Mouse (Mus musculus) heart, adult 2 months (tissue): ENCODE results near the gene Arhgef25. TPM values are rescaled to one million over a fixed set of nuclear protein-coding genes. Genes with fewer than 3 reads are reported as not detected.
A peak's percentile ranks its signal among the peaks of the same experiment; 100 is the strongest.

ENCODE experiments used
- DNase-seq, 2 experiments: peaks; one replicate each; pipeline ENCODE4 v3.0.0; 2021
- H3K27ac ChIP-seq: fragments of 200-600 bp; 2 replicates; pipeline ENCODE4 v1.8.1; 2022
- H3K27me3 ChIP-seq: fragments of 200-500 bp; 2 replicates; pipeline ENCODE4 v1.6.1; 2012; ENCODE audit warnings: mild to moderate bottlenecking, low read length, inconsistent platforms, mixed read lengths; ENCODE audit not compliant: control insufficient read depth, insufficient read depth
- H3K36me3 ChIP-seq: fragments of 200-500 bp; 2 replicates; pipeline ENCODE4 v1.6.1; 2012; ENCODE audit warnings: low read length, inconsistent platforms; ENCODE audit not compliant: control insufficient read depth, insufficient read depth
- H3K4me1 ChIP-seq: fragments of 200-500 bp; 2 replicates; pipeline ENCODE4 v1.6.1; 2011; ENCODE audit warnings: low read length; ENCODE audit not compliant: control insufficient read depth, insufficient read depth
- H3K4me3 ChIP-seq: fragments of 200-600 bp; 2 replicates; pipeline ENCODE4 v1.8.1; 2022
- H3K79me2 ChIP-seq: fragments of 200-500 bp; replicated peaks from 2 replicates; pipeline ENCODE4 v1.6.1; 2012; ENCODE audit warnings: mild to moderate bottlenecking, inconsistent platforms, low read length, moderate library complexity, mixed read lengths; ENCODE audit not compliant: control insufficient read depth, insufficient read depth
- H3K9ac ChIP-seq: fragments of 200-500 bp; 2 replicates; pipeline ENCODE4 v1.6.1; 2012; ENCODE audit warnings: low read depth, mild to moderate bottlenecking, control low read depth, inconsistent platforms, low read length, mixed read lengths
- CTCF ChIP-seq: fragments of 200-600 bp; IDR thresholded peaks from 2 replicates; pipeline ENCODE4 v1.8.1; 2022; ENCODE audit warnings: antibody characterized with exemption, mild to moderate bottlenecking, moderate library complexity
- EP300 ChIP-seq: fragments of 200-500 bp; IDR thresholded peaks from 2 replicates; pipeline ENCODE4 v1.6.1; 2011; ENCODE audit warnings: low read depth, low read length, control low read depth; ENCODE audit not compliant: insufficient read depth
- POLR2A ChIP-seq: fragments of 200-500 bp; IDR thresholded peaks from 2 replicates; pipeline ENCODE4 v1.6.1; 2011; ENCODE audit warnings: mild to moderate bottlenecking, low read depth, low read length, control low read depth; ENCODE audit not compliant: insufficient read depth
- WGBS: fragments of 180-500 bp; shearing (Covaris S2); methylation state at CpG from one replicate; pipeline ENCODE4 v1.1.7; 2018; 5-methylcytosine and 5-hydroxymethylcytosine counted together
- intact Hi-C: fragments of 180-260 bp; cut with DNase I; formaldehyde crosslinking; loops from one replicate; pipeline ENCODE4 v1.15.1; 2025
- polyA plus RNA-seq: library from polyadenylated mRNA; depleted of rRNA; stranded (reverse); fragments of >200 nt; gene quantifications from 2 replicates; pipeline ENCODE4 v1.2.3, GENCODE M21; 2012
- total RNA-seq, 2 experiments: library from RNA; stranded (reverse); gene quantifications; 2 replicates each; pipeline ENCODE4 v1.2.3; 2021

Arhgef25 gene
- total and polyA plus RNA-seq, 3 experiments: 9.8 to 18.2 (median 10.1) TPM

DNA sequence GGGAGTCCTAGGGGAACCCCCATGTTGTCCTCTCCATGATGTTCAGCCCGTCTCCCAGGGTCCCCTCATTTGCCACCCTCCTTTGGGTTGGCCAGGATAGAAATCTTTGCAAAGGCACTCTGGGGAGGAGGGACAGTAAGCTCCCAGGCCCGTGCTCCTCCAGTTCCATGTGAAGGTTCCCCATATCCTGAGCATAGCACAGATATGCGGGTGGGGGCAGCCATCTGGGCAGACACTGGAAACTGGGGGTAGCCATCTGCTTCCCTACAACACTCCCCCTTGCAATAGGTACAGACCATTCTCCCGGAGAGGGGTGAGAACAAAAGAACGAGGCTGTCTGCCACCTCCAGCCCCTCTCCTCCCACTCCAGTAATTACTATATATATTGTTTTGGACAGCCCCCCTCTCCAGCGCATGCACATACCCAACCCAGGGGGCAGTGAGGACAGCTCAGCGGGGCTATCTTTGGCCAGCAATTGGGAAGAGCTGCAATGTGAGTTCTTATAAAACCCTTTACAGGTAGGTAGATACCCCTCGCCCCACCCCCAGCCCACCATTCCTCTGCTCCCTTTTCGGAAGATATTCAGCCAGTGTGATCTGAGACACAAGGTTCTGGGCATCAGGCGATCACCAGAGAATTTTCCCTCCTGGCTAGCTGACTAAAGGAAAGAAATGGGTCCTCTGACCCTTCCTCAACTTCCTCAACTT, 2.4 kb downstream of the Arhgef25 start:
- peak in 1 of 2 experiments; percentile 28 for DNase-seq
- no peak overlapping the region for H3K4me3 ChIP-seq
- H3K27me3 ChIP-seq: no peaks in the 10 kb centered on the region
- TF ChIP-seq POLR2A: 0 out of 2 replicates have a peak, but pooled peaks have one; percentile 31
- TF ChIP-seq CTCF: no peak
- peak; percentile 4; the same call in 1 of the 2 replicates for TF ChIP-seq EP300
- no peak overlapping the region for H3K9ac ChIP-seq
- WGBS: 49% methylated on average over 10 of the region's 10 CpGs
- H3K79me2 ChIP-seq: no peaks in the 10 kb centered on the region
- intact Hi-C loops: no loop called here
- no peak overlapping the region for H3K27ac ChIP-seq
- H3K4me1 ChIP-seq: peaks cover 1% of the 10 kb centered on the region
- H3K36me3 ChIP-seq: no peaks in the 10 kb centered on the region

DNA sequence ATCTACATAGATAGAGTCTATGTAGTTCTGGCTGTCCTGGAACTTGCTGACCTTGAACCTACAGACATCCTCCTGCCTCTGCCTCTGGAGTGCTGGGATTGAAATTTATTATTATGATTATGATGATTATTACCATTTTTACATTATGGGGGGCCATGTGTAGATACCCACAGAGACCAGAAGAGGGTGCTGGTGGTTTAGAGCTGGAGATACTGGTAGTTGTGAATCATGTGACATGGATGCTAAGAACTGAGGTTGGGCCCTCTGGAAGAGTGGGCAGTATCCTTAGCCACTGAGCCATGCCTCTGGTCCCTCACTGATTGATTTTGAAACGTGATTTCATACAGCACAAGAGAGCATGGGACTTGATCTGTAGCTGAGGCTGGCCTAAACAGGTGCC, 3.4 kb downstream of the Arhgef25 start:
- Histone ChIP-seq H3K36me3 (no peaks in the 10 kb centered on the region), H3K79me2 (no peaks in the 10 kb centered on the region), H3K27ac (no peak overlapping the region), H3K4me3 (no peak overlapping the region), H3K9ac (no peak overlapping the region), H3K27me3 (no peaks in the 10 kb centered on the region), H3K4me1 (peaks cover 1% of the 10 kb centered on the region)
- DNase-seq: peak in 1 of 2 experiments; percentile 17
- intact Hi-C loops: no loop called here
- TF ChIP-seq POLR2A (peak; percentile 23; the same call in 1 of the 2 replicates), EP300 (no peak), CTCF (peak; percentile 59)
- 79% methylated on average over 1 of the region's 1 CpGs for WGBS

DNA sequence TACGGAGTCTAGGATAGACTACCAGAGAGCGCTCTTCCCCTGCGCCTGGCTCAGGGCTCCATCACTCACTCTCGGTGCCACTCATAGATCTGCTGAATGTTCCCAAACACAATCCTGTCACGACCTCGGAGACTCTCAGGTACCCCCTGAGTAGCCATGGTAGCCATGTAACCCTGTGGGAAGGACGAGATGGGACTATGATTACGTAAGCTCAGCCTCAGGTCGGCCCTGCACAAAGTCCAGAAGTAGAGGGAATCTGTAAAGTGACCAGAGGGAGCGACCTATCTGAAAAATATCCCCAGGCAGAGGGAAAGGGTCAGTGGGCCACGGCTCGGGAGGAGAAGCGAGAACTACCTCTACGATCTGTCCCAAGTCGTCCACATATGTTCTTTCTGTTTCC, 4.4 kb downstream of the Arhgef25 start:
- Histone ChIP-seq H3K9ac (no peak overlapping the region), H3K4me3 (no peak overlapping the region), H3K79me2 (no peaks in the 10 kb centered on the region), H3K4me1 (no peaks in the 10 kb centered on the region; the same call in 1 of the 2 replicates), H3K27ac (no peak overlapping the region), H3K27me3 (no peaks in the 10 kb centered on the region), H3K36me3 (no peaks in the 10 kb centered on the region)
- WGBS: 88% methylated on average over 15 of the region's 15 CpGs
- DNase-seq: peak in 1 of 2 experiments; percentile 20
- TF ChIP-seq CTCF (no peak), POLR2A (0 out of 2 replicates have a peak, but pooled peaks have one; percentile 38), EP300 (no peak)
- intact Hi-C loops: no loop called here

DNA sequence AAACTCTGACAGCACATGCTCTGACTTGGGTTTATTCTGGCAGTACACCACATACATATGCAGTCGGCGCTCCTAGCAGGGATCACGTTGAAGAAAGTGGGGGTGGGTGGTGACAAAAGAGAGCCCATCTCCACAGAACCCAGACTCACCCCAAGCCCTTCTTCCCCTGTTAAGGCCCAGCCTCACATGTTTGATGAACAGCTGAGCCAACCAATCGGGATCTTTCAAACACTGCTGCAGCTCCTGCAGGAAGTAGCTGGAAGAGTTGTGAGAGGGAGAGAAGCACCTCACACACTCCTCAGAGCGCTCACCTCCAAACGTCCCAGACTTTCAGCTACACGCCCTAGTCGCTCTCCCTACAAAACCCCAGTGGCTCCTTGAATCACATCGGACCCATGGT, 4.8 kb downstream of the Arhgef25 start:
- Histone ChIP-seq H3K4me1 (no peaks in the 10 kb centered on the region; the same call in 1 of the 2 replicates), H3K27ac (no peak overlapping the region), H3K27me3 (no peaks in the 10 kb centered on the region), H3K36me3 (no peaks in the 10 kb centered on the region), H3K79me2 (no peaks in the 10 kb centered on the region), H3K4me3 (no peak overlapping the region), H3K9ac (no peak overlapping the region)
- WGBS: 75% methylated on average over 9 of the region's 9 CpGs
- no peak for TF ChIP-seq EP300
- TF ChIP-seq CTCF: no peak
- peak in 1 of 2 experiments; percentile 17 for DNase-seq
- intact Hi-C loops: no loop called here

DNA sequence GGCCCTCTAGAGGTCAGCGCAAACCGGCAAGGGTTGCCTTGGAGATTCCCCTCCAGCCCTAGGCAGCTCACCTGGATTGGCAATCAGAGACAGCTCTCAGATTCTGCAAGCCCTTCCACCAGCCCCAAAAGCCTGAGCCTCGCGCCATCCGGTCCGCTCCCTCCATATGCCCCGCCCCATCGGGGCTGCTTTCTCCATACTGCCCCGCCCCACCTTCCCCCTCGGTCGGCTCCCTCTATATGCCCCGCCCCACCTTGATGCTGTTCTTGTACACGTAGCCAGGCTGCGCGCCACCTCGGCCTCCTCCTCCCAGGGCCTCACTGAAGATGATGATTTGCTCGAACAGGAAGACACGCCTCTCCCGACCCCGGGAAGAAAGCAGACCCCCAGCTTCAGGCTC, 6.1 kb downstream of the Arhgef25 start:
- intact Hi-C loops: no loop called here
- 14% methylated on average over 20 of the region's 20 CpGs for WGBS
- peak overlapping the region; percentile 91 for H3K27ac ChIP-seq
- peak; percentile 38 to 52 for DNase-seq
- H3K9ac ChIP-seq: peak overlapping the region; percentile 57
- H3K36me3 ChIP-seq: no peaks in the 10 kb centered on the region
- no peaks in the 10 kb centered on the region for H3K27me3 ChIP-seq
- peak overlapping the region; percentile 55 for H3K4me3 ChIP-seq
- TF ChIP-seq EP300 (no peak), POLR2A (0 out of 2 replicates have a peak, but pooled peaks have one; percentile 34), CTCF (no peak)
- H3K4me1 ChIP-seq: no peaks in the 10 kb centered on the region; the same call in 1 of the 2 replicates
- no peaks in the 10 kb centered on the region for H3K79me2 ChIP-seq

DNA sequence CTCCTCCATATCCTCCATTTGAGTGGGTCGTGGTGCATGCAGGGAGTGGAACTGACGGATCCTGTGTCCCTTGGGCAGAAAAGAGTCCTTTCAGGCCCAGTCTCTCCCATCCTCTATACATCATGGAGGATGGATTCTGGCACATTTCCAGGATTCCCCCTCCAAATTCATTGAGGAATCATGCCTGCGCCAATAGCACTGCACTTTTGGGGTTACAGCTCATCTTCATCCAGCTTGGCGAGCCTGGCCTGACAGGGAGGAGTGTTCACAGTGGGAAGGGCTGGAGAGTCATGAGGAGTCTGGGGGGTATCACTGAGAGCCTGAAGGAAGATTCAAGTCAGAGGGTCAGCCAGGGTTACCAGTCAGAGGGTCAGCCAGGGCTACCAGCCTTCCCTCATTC, 7.3 kb downstream of the Arhgef25 start:
- no peak for TF ChIP-seq CTCF
- TF ChIP-seq POLR2A: no peak
- no peak for TF ChIP-seq EP300
- 54% methylated on average over 4 of the region's 4 CpGs for WGBS
- Histone ChIP-seq H3K4me1 (peaks cover 3% of the 10 kb centered on the region; the same call in 1 of the 2 replicates), H3K4me3 (peak overlapping the region; percentile 55), H3K27ac (peak overlapping the region; percentile 91), H3K27me3 (no peaks in the 10 kb centered on the region), H3K36me3 (no peaks in the 10 kb centered on the region), H3K9ac (peak overlapping the region; percentile 60), H3K79me2 (no peaks in the 10 kb centered on the region)
- intact Hi-C loops: no loop called here
- peak in 1 of 2 experiments; percentile 20 for DNase-seq
